Mouse (Mus musculus): ENCODE measurements at regions not wholly inside any gene's neighbourhood (a gene's known extent, or its start where the extent isn't known, plus 50 kb on each side); places are given as distances from the start of the nearest gene placed in this dataset.

GRCm38 (mm10) chr15:52242890-52243289, 1641.8 kb upstream of the Gm7489 start:
- ATAC-seq (replicated peaks; ENCODE audit: poor library complexity, severe bottlenecking): no peak
